Mouse (Mus musculus): ENCODE measurements at regions not wholly inside any gene's neighbourhood (a gene's known extent, or its start where the extent isn't known, plus 50 kb on each side); places are given as distances from the start of the nearest gene placed in this dataset.
"Not testable (repeated sequence)": the region's sequence is repeated elsewhere in the genome, so short reads cannot be mapped to it uniquely, and the experiment has no call there.

GRCm38 (mm10) chr13:52349606-52350005 is 181.5 kb downstream of the Diras2 start:
- 83% methylated on average over 5 of the region's 5 CpGs for WGBS
- TF ChIP-seq CTCF (IDR thresholded peaks at IDR 0.05; ENCODE audit: borderline replicate concordance, insufficient read depth, low read depth, low read length) (no peak), POLR2A (IDR thresholded peaks at IDR 0.05; ENCODE audit: borderline replicate concordance, insufficient read depth, low read length) (no peak)
- H3K27me3 ChIP-seq (ENCODE audit: control insufficient read depth, insufficient read depth, low read length): no peaks in the 10 kb centered on the region
- DNase-seq: no peak
- no peak overlapping the region for H3K4me3 ChIP-seq (replicated peaks; ENCODE audit: insufficient read depth, low read depth, low read length)
- H3K27ac ChIP-seq (ENCODE audit: insufficient read depth, low read length): no peak overlapping the region
- peaks cover 4% of the 10 kb centered on the region; the same call in 1 of the 2 replicates for H3K4me1 ChIP-seq (ENCODE audit: control insufficient read depth, insufficient read depth, low read length)

GRCm38 (mm10) chr13:52352576-52352975 is 178.5 kb downstream of the Diras2 start:
- 82% methylated on average over 4 of the region's 4 CpGs for WGBS
- Histone ChIP-seq H3K27me3 (ENCODE audit: control insufficient read depth, insufficient read depth, low read length) (no peaks in the 10 kb centered on the region), H3K27ac (ENCODE audit: insufficient read depth, low read length) (no peak overlapping the region), H3K4me3 (replicated peaks; ENCODE audit: insufficient read depth, low read depth, low read length) (no peak overlapping the region), H3K4me1 (ENCODE audit: control insufficient read depth, insufficient read depth, low read length) (no peaks in the 10 kb centered on the region)
- DNase-seq: peak; percentile 31 to 44
- TF ChIP-seq POLR2A (IDR thresholded peaks at IDR 0.05; ENCODE audit: borderline replicate concordance, insufficient read depth, low read length) (no peak), CTCF (IDR thresholded peaks at IDR 0.05; ENCODE audit: borderline replicate concordance, insufficient read depth, low read depth, low read length) (peak; percentile 71; the same call in 1 of the 2 replicates)

DNA sequence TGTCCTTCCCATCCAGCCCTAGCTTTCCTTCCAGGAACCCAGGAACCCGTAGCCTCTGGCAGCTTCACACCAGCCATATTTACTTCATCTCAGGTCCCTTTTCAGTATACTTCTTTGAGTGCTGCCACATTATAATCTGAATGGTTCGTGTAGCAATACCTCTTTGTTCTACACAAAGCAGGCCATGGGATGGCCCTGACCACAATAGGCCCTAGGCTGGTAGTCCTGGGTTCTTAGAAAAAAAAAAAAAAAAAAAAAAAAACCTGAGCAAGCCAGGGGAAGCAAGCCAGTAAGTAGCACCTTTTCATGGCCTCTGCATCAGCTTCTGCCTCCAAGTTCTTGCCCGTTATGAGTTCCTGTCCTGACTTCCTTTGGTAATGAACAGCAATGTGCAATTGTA is 177.6 kb downstream of the Diras2 start:
- Histone ChIP-seq H3K27me3 (ENCODE audit: control insufficient read depth, insufficient read depth, low read length) (no peaks in the 10 kb centered on the region), H3K4me1 (ENCODE audit: control insufficient read depth, insufficient read depth, low read length) (no peaks in the 10 kb centered on the region), H3K4me3 (replicated peaks; ENCODE audit: insufficient read depth, low read depth, low read length) (no peak overlapping the region), H3K27ac (ENCODE audit: insufficient read depth, low read length) (no peak overlapping the region)
- 86% methylated on average over 3 of the region's 3 CpGs for WGBS
- no peak for DNase-seq
- no peak for TF ChIP-seq POLR2A (IDR thresholded peaks at IDR 0.05; ENCODE audit: borderline replicate concordance, insufficient read depth, low read length)
- no peak for TF ChIP-seq CTCF (IDR thresholded peaks at IDR 0.05; ENCODE audit: borderline replicate concordance, insufficient read depth, low read depth, low read length)

- TF ChIP-seq POLR2A (IDR thresholded peaks at IDR 0.05; ENCODE audit: borderline replicate concordance, insufficient read depth, low read length): no peak
- no peak for TF ChIP-seq CTCF (IDR thresholded peaks at IDR 0.05; ENCODE audit: borderline replicate concordance, insufficient read depth, low read depth, low read length)
Observed at GRCm38 (mm10) chr13:52353966-52354365, 177.1 kb downstream of the Diras2 start.

GRCm38 (mm10) chr13:52355921-52356320 is 175.2 kb downstream of the Diras2 start:
- H3K27ac ChIP-seq (ENCODE audit: insufficient read depth, low read length); H3K27me3 ChIP-seq (ENCODE audit: control insufficient read depth, insufficient read depth, low read length); H3K4me1 ChIP-seq (ENCODE audit: control insufficient read depth, insufficient read depth, low read length); DNase-seq; H3K4me3 ChIP-seq (replicated peaks; ENCODE audit: insufficient read depth, low read depth, low read length): not testable (repeated sequence)
- WGBS: 96% methylated on average over 4 of the region's 4 CpGs

More at GRCm38 (mm10) chr13:52353966-52354365, 177.1 kb downstream of the Diras2 start:
- no peaks in the 10 kb centered on the region for H3K27me3 ChIP-seq (ENCODE audit: control insufficient read depth, insufficient read depth, low read length)
- no peaks in the 10 kb centered on the region for H3K4me1 ChIP-seq (ENCODE audit: control insufficient read depth, insufficient read depth, low read length)
- no peak overlapping the region for H3K27ac ChIP-seq (ENCODE audit: insufficient read depth, low read length)
- no peak overlapping the region for H3K4me3 ChIP-seq (replicated peaks; ENCODE audit: insufficient read depth, low read depth, low read length)
- no peak for DNase-seq
- 82% methylated on average over 2 of the region's 2 CpGs for WGBS

GRCm38 (mm10) chr13:52359332-52359731 is 171.7 kb downstream of the Diras2 start:
- not testable (repeated sequence) for H3K27ac ChIP-seq (ENCODE audit: insufficient read depth, low read length); DNase-seq; H3K4me1 ChIP-seq (ENCODE audit: control insufficient read depth, insufficient read depth, low read length); H3K4me3 ChIP-seq (replicated peaks; ENCODE audit: insufficient read depth, low read depth, low read length); H3K27me3 ChIP-seq (ENCODE audit: control insufficient read depth, insufficient read depth, low read length)
- WGBS: 85% methylated on average over 4 of the region's 4 CpGs

DNA sequence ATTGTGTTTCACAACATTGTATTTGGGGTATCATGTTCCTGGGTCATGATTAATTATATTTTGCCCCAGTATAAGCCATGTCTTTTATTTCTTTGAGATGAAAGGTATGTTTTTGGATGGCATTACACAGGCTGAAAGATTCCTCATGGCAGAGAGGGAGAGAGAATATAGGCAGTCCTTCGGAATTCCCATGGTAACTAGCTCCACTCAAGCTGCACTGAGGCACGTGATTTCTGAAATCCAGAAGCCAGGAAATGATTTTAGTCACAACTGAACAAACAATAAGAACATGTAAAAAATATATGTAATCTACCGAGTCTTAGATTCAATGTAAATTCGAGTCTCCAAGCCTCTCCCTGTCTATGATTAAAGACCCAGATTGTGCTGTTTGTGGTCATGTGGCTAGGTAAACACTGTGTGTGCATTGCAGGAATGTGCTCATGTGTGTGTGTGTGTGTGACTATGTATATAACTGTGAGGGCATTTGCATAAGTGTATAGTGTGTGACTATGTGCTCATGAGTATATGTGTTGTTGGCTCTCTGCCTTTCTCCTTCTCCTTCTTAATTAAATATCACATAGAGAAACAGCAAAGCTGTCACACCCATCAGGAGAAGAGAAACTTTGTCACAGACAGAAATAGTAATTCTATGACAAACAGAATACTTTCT is 169.8 kb downstream of the Diras2 start:
- Histone ChIP-seq H3K27me3 (ENCODE audit: control insufficient read depth, insufficient read depth, low read length) (no peaks in the 10 kb centered on the region), H3K27ac (ENCODE audit: insufficient read depth, low read length) (no peak overlapping the region), H3K4me1 (ENCODE audit: control insufficient read depth, insufficient read depth, low read length) (no peaks in the 10 kb centered on the region), H3K4me3 (replicated peaks; ENCODE audit: insufficient read depth, low read depth, low read length) (no peak overlapping the region)
- TF ChIP-seq POLR2A (IDR thresholded peaks at IDR 0.05; ENCODE audit: borderline replicate concordance, insufficient read depth, low read length) (no peak), CTCF (IDR thresholded peaks at IDR 0.05; ENCODE audit: borderline replicate concordance, insufficient read depth, low read depth, low read length) (no peak)
- no peak for DNase-seq
- 83% methylated on average over 4 of the region's 4 CpGs for WGBS

GRCm38 (mm10) chr13:52362266-52362665 is 168.8 kb downstream of the Diras2 start:
- H3K27me3 ChIP-seq (ENCODE audit: control insufficient read depth, insufficient read depth, low read length): no peaks in the 10 kb centered on the region
- no peak for TF ChIP-seq CTCF (IDR thresholded peaks at IDR 0.05; ENCODE audit: borderline replicate concordance, insufficient read depth, low read depth, low read length)
- TF ChIP-seq POLR2A (IDR thresholded peaks at IDR 0.05; ENCODE audit: borderline replicate concordance, insufficient read depth, low read length): no peak
- H3K27ac ChIP-seq (ENCODE audit: insufficient read depth, low read length): no peak overlapping the region
- H3K4me3 ChIP-seq (replicated peaks; ENCODE audit: insufficient read depth, low read depth, low read length): no peak overlapping the region
- no peak for DNase-seq
- 90% methylated on average over 5 of the region's 5 CpGs for WGBS
- H3K4me1 ChIP-seq (ENCODE audit: control insufficient read depth, insufficient read depth, low read length): no peaks in the 10 kb centered on the region
